Mouse (Mus musculus): ENCODE data around the gene Mllt3. TPM values are rescaled to one million over a fixed set of nuclear protein-coding genes. Genes with fewer than 3 reads are reported as not detected.

Gene Mllt3
- polyA plus RNA-seq, 1 experiment: 5.1 TPM

GRCm38 (mm10) chr4:87904722-87905121 lies 128.4 kb downstream of the Mllt3 start:
- Histone ChIP-seq H3K4me1 (ENCODE audit: control insufficient read depth, insufficient read depth, insufficient read length, low read length) (peaks cover 2% of the 10 kb centered on the region; the same call in 1 of the 2 replicates), H3K4me3 (ENCODE audit: low read depth, low read length) (no peak overlapping the region), H3K27me3 (ENCODE audit: control insufficient read depth, insufficient read depth, low read length) (no peaks in the 10 kb centered on the region), H3K36me3 (ENCODE audit: control insufficient read depth, insufficient read depth, low read length) (no peaks in the 10 kb centered on the region), H3K27ac (ENCODE audit: insufficient read depth, low read depth, low read length) (no peak overlapping the region)
- TF ChIP-seq POLR2A (IDR thresholded peaks at IDR 0.05; ENCODE audit: low read depth, low read length) (no peak), CTCF (IDR thresholded peaks at IDR 0.05; ENCODE audit: extremely low read depth, insufficient read length, insufficient replicate concordance, low read depth, low read length) (no peak)
- 12% methylated on average over 1 of the region's 1 CpGs for WGBS

GRCm38 (mm10) chr4:87902584-87902983 lies 130.6 kb downstream of the Mllt3 start:
- WGBS: 82% methylated on average over 4 of the region's 4 CpGs

GRCm38 (mm10) chr4:87901166-87901565 lies 132.0 kb downstream of the Mllt3 start:
- Histone ChIP-seq H3K36me3 (ENCODE audit: control insufficient read depth, insufficient read depth, low read length) (no peaks in the 10 kb centered on the region), H3K27ac (ENCODE audit: insufficient read depth, low read depth, low read length) (no peak overlapping the region), H3K4me3 (ENCODE audit: low read depth, low read length) (no peak overlapping the region), H3K27me3 (ENCODE audit: control insufficient read depth, insufficient read depth, low read length) (no peaks in the 10 kb centered on the region), H3K4me1 (ENCODE audit: control insufficient read depth, insufficient read depth, insufficient read length, low read length) (peaks cover 2% of the 10 kb centered on the region; the same call in 1 of the 2 replicates)
- TF ChIP-seq CTCF (IDR thresholded peaks at IDR 0.05; ENCODE audit: extremely low read depth, insufficient read length, insufficient replicate concordance, low read depth, low read length) (no peak), POLR2A (IDR thresholded peaks at IDR 0.05; ENCODE audit: low read depth, low read length) (no peak)
- 51% methylated on average over 1 of the region's 1 CpGs for WGBS

More at GRCm38 (mm10) chr4:87902584-87902983, 130.6 kb downstream of the Mllt3 start:
- no peak overlapping the region for H3K4me3 ChIP-seq (ENCODE audit: low read depth, low read length)
- no peaks in the 10 kb centered on the region for H3K36me3 ChIP-seq (ENCODE audit: control insufficient read depth, insufficient read depth, low read length)
- TF ChIP-seq CTCF (IDR thresholded peaks at IDR 0.05; ENCODE audit: extremely low read depth, insufficient read length, insufficient replicate concordance, low read depth, low read length): no peak
- TF ChIP-seq POLR2A (IDR thresholded peaks at IDR 0.05; ENCODE audit: low read depth, low read length): no peak
- peaks cover 2% of the 10 kb centered on the region; the same call in 1 of the 2 replicates for H3K4me1 ChIP-seq (ENCODE audit: control insufficient read depth, insufficient read depth, insufficient read length, low read length)
- no peak overlapping the region for H3K27ac ChIP-seq (ENCODE audit: insufficient read depth, low read depth, low read length)
- H3K27me3 ChIP-seq (ENCODE audit: control insufficient read depth, insufficient read depth, low read length): no peaks in the 10 kb centered on the region

- no peaks in the 10 kb centered on the region for H3K27me3 ChIP-seq (ENCODE audit: control insufficient read depth, insufficient read depth, low read length)
- TF ChIP-seq POLR2A (IDR thresholded peaks at IDR 0.05; ENCODE audit: low read depth, low read length): no peak
- TF ChIP-seq CTCF (IDR thresholded peaks at IDR 0.05; ENCODE audit: extremely low read depth, insufficient read length, insufficient replicate concordance, low read depth, low read length): no peak
- 32% methylated on average over 3 of the region's 3 CpGs for WGBS
Observed at GRCm38 (mm10) chr4:87893498-87893897, 139.7 kb downstream of the Mllt3 start.

DNA sequence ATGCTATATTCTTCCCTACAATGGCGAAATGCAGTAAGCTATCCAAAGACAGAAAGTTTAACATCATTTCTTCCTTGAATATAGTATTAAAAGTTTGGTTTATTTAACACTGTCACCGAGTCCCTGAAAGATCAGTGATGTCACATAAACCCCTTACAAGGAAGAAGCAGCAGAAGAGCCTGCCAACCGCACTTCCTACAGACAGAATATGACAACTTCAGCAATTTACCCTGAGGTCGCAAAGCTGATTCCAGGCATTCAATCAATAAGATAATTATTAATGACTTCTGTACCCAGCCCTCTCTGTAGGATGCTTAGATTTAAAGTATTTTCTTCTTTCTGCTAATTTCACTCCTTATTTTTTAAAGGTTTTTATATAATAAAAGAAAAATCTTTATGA lies 140.2 kb downstream of the Mllt3 start:
- Histone ChIP-seq H3K36me3 (ENCODE audit: control insufficient read depth, insufficient read depth, low read length) (no peaks in the 10 kb centered on the region), H3K4me3 (ENCODE audit: low read depth, low read length) (no peak overlapping the region), H3K4me1 (ENCODE audit: control insufficient read depth, insufficient read depth, insufficient read length, low read length) (peaks cover 4% of the 10 kb centered on the region; the same call in 1 of the 2 replicates), H3K27ac (ENCODE audit: insufficient read depth, low read depth, low read length) (no peak overlapping the region), H3K27me3 (ENCODE audit: control insufficient read depth, insufficient read depth, low read length) (no peaks in the 10 kb centered on the region)
- no peak for TF ChIP-seq POLR2A (IDR thresholded peaks at IDR 0.05; ENCODE audit: low read depth, low read length)
- no peak for TF ChIP-seq CTCF (IDR thresholded peaks at IDR 0.05; ENCODE audit: extremely low read depth, insufficient read length, insufficient replicate concordance, low read depth, low read length)
- WGBS: 52% methylated on average over 4 of the region's 4 CpGs

More at GRCm38 (mm10) chr4:87893498-87893897, 139.7 kb downstream of the Mllt3 start:
- no peak overlapping the region for H3K27ac ChIP-seq (ENCODE audit: insufficient read depth, low read depth, low read length)
- H3K4me3 ChIP-seq (ENCODE audit: low read depth, low read length): no peak overlapping the region
- peaks cover 4% of the 10 kb centered on the region; the same call in 1 of the 2 replicates for H3K4me1 ChIP-seq (ENCODE audit: control insufficient read depth, insufficient read depth, insufficient read length, low read length)
- no peaks in the 10 kb centered on the region for H3K36me3 ChIP-seq (ENCODE audit: control insufficient read depth, insufficient read depth, low read length)

DNA sequence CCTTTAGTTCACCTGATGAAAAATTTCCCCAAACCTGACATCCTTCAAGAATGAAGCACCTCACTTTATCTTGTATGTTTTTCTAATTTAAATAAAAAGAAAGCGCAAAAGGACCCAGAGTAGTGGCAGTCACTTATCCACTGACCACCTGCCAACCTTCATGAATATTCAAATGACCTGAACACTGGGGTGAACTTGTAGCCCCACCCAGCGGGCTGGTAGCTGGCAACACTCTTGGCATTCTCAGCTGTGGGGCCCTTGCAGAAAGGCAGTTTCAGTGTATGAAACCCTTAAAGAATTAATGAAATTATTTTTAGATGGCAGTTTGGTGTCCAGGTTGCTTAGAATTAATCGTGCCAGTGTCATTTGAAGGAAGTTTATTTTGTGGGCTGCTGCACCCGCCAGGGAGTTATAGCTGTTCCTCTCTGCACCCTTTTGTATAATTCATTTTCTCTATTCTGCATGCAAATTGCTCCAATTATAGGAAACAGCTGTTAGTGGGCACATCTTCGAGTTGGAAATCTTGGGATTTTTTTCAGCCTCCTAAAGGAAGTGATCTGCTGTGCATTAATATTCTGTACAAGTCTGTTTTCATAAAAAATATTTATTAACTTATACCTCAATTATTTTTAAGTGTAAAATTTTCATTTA lies 149.8 kb downstream of the Mllt3 start:
- Histone ChIP-seq H3K4me1 (ENCODE audit: control insufficient read depth, insufficient read depth, insufficient read length, low read length) (peaks cover 24% of the 10 kb centered on the region; the same call in 1 of the 2 replicates), H3K36me3 (ENCODE audit: control insufficient read depth, insufficient read depth, low read length) (no peaks in the 10 kb centered on the region), H3K27ac (ENCODE audit: insufficient read depth, low read depth, low read length) (no peak overlapping the region), H3K27me3 (ENCODE audit: control insufficient read depth, insufficient read depth, low read length) (no peaks in the 10 kb centered on the region), H3K4me3 (ENCODE audit: low read depth, low read length) (no peak overlapping the region)
- TF ChIP-seq CTCF (IDR thresholded peaks at IDR 0.05; ENCODE audit: extremely low read depth, insufficient read length, insufficient replicate concordance, low read depth, low read length) (no peak), POLR2A (IDR thresholded peaks at IDR 0.05; ENCODE audit: low read depth, low read length) (no peak)
- WGBS: 58% methylated on average over 5 of the region's 5 CpGs

DNA sequence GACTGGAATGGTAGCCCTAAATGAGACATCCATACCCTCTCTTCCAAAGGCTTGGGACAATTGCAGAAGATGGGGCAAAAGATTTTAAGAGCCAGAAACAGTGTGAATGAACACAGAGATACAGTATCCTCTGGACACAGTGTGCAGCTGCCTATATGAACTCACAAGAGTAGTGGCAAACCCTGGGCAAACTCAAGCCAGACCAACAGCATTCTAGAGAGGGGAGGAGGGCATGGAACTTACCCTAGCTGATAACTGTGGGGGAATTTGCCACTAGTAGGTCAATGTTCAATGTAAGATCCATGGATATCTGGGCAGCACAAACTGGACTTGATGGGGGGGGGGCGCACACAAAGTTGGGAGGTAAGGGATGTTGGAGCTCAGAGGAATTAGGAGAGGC lies 151.2 kb downstream of the Mllt3 start:
- no peaks in the 10 kb centered on the region for H3K36me3 ChIP-seq (ENCODE audit: control insufficient read depth, insufficient read depth, low read length)
- peaks cover 22% of the 10 kb centered on the region; the same call in 1 of the 2 replicates for H3K4me1 ChIP-seq (ENCODE audit: control insufficient read depth, insufficient read depth, insufficient read length, low read length)
- no peak overlapping the region for H3K4me3 ChIP-seq (ENCODE audit: low read depth, low read length)
- 84% methylated on average over 1 of the region's 1 CpGs for WGBS
- no peaks in the 10 kb centered on the region for H3K27me3 ChIP-seq (ENCODE audit: control insufficient read depth, insufficient read depth, low read length)
- H3K27ac ChIP-seq (ENCODE audit: insufficient read depth, low read depth, low read length): peak overlapping the region; percentile 39; the same call in 1 of the 2 replicates
- TF ChIP-seq POLR2A (IDR thresholded peaks at IDR 0.05; ENCODE audit: low read depth, low read length) (no peak), CTCF (IDR thresholded peaks at IDR 0.05; ENCODE audit: extremely low read depth, insufficient read length, insufficient replicate concordance, low read depth, low read length) (no peak)
